Mouse (Mus musculus) fibroblast of lung, adult 2 months (primary cell): ENCODE data around the gene Nod1.

Experiments used
- DNase-seq: peaks from one replicate; pipeline ENCODE4 v3.0.0-alpha.2; 2011; ENCODE audit warnings: low read depth

Nod1 gene

DNA sequence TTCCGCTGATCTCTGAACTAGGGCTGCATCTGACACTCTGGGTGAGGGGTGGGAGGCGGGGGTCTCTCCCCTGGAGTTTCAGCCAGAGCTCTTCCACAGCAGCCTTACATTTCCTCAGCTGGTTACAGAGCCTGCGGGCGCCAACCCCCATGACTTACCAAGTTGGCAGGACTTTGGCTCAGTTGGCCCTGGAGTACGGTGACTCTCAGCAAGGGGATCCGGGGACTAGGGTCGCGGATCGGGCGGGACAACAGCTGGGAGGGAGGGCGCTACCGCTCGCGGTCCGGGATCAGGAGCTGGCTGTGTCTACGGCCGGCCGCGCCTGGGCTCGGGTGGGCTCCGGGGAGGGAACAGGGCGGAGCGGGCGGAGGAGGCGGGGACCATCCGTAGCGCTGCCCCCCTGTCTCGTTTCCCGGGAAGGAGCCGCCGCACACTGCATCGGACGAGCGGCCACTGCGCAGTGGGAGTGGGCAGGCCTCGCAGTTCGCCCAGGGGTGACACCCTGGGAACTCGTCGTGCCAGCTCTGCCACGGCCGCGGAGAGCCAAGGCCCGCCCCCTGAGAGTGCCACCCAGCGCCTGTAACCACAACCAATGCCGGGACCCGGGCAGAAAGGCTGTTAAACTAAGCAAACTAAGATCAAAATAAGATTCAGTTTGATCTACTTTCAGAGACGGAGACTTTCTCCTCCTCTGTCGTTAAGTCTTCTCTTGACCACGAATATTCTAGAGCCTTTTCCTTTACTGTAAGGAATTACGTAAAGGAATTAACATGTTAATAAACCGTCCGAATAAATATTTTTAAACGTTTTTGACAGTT lies at the start of gene Nod1:
Gene Nod1 (minus strand): TSS at position 502 of the 818 bp plus-strand sequence.
- DNase-seq = peak; percentile 59

GRCm38 (mm10) chr6:55021806-55022205 lies 49.4 kb upstream of the Nod1 start:
- DNase-seq = no peak

DNA sequence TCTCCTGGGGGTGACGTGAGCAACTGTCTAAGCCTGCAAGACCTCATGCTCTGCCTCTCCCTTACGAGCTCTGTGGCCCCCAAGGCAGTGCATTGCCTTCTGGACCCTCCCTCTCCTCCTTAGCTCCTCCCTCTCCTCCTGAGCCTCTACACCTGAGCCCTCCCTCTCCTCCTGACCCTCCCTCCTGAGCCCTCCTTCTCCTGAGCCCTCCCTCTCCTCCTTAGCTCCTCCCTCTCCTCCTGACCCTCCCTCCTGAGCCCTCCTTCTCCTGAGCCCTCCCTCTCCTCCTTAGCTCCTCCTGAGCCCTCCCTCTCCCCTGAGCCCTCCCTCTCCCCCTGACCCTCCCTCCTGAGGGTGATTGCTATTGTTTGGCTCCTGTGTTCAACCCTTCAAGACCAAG lies 46.0 kb upstream of the Nod1 start:
- no peak for DNase-seq

DNA sequence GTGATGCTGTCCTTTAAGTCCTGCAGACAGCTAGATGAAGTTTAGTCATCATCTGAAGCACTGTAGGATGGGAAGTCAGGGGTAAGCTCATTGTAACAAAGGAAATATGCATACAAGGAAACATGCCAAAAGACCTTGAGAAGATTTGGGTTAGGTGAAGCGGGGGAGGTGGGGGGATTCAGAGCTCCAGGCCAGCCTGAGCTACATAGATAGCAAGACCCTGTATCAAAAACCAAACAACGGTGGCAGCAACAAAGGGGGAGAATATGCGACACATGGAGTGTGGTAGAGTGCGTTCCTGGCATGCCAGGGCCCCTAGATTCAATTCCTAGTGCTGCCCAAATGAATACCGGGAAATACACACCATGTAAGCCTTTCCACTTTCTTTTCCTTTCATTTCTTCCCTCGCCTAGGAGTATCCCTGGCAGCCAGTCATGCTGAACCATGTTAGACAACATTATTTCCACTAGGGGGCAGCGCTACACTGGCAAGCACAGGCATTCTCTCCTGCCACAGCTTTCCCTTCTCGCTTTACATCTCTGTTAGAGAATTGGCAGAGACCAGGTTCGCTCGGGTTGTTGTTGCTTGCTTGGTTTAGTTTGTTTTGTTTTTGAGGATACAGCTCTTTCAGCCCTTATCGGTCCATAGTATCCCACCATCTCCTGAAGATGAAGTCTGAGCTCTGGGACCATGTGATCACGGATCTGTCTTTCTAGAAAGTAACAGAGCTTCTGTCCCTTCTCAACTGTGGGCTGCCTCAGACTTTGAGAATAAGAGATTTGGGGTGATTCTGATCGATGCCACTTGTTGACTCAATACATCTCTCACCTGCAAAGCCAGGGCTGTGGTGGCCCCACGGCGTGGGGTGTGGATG lies 44.5 kb upstream of the Nod1 start:
- DNase-seq = peak; percentile 66

DNA sequence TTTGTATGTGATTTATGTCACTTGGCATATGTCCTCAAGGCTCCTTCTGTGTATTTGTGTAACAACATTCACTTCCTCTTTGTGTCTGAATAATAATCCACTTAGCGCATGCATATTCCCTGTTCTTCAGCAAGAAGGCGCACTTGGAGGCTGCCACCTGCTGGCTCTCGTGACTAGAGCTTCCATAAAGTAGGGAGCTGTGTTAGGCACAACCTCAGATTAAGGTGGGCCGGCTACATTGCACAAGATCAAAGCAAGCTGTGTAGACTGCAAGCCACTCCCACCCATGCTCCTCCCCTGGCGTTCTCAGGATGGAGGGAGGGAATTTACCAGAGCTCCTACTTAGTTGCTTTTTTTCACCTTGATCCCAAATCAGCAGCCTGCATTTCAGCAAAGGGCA lies 43.8 kb upstream of the Nod1 start:
- DNase-seq = no peak

- no peak for DNase-seq
Observed at GRCm38 (mm10) chr6:55014184-55014583, 41.8 kb upstream of the Nod1 start.

GRCm38 (mm10) chr6:55012516-55012915 lies 40.1 kb upstream of the Nod1 start:
- no peak for DNase-seq

DNA sequence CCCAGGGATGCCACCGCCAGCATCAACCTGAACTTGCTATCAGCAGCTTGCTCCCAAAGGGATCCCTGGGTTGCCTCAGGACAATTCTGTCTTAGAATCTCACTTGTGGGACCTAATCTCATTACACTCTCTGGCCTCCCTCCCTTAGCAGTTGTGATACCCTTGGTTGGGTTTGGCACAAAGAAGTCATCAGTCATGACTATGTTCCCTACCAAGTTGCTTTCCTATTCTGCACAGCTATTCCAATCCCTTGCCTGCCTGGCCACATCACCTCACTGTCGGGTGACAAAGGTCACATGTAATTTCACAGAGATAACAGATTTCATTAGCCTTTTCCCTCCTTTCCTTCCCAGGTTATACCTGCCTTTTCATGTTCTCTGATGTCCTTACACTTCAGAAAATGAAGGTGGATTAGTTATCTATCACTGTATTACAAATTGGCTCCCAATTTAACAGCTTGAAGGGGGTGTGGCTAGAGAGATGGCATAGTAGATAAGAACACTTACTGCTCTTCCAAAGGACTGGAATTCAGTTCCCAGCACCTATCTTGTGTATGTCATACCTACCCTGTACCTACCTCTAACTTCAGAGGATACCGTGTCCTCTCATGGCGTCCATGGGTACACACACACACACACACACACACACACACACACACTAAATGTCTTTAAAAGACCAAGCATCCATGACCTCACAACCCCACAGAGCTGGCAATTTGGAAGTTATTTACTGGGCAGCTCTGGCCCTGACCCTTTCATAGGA lies 38.1 kb upstream of the Nod1 start:
- no peak for DNase-seq

DNA sequence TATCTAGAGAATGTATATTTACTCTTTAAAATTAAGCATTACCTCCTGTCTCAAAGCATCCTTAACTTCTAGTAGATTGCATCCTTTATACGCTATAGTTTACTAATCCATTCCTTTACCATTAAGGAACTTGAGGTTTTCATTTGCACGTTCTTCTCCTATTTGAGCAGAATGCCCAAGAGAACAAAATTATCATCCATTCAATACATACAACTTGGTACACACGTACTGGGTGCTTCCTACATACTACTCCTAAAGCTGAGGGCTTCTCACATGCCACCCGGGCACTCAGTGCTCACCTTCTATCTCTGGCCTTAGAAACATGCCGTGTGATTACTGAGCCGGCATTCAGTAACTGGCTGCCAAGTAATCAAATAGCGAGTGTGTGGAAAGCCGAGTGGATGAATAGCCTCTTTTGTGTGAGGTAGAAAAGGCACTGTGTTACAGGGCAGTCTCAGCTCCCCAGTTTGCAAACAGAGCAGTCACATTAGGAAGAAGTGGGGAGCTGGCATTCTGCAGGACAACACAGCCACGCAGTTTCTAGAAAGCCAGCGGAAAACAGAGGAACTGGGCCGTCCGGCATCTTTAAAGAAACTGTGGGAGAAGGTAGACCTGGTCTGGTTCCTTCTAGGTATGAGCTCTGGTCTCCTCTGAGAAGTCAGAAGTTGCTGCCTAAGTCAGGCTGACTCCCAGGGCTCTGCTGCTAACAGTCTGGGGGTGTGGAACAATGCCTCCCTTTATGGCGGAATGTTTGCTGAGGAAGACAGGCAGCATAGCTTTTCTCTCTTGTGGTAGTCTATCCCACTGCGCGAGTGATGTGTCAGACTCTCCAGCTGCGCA lies 37.2 kb upstream of the Nod1 start:
- peak; percentile 78 for DNase-seq

- DNase-seq = no peak
Observed at GRCm38 (mm10) chr6:55008401-55008800, 36.0 kb upstream of the Nod1 start.

DNA sequence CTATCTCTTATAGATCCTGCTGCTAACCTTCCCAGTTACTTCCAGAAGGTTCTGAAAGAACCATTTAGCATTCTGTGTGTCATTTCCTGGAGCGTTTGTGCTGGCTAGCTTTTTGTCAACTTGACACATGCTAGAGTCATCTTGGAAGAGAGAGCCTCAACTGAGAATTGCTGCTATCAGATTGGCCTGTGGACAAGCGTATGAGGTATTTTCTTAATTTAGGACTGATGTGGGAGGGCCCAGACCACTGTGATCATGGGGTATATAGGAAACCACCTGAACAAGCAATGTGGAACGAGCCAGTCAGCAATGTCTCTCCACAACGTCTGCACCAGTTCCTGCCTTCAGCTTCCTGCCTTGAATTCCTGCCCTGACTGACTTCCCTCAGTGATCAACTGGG lies 31.1 kb upstream of the Nod1 start:
- DNase-seq = no peak

GRCm38 (mm10) chr6:55002438-55002837 lies 30.0 kb upstream of the Nod1 start:
- no peak for DNase-seq

- no peak for DNase-seq
Observed at GRCm38 (mm10) chr6:55001320-55001719, 28.9 kb upstream of the Nod1 start.

DNA sequence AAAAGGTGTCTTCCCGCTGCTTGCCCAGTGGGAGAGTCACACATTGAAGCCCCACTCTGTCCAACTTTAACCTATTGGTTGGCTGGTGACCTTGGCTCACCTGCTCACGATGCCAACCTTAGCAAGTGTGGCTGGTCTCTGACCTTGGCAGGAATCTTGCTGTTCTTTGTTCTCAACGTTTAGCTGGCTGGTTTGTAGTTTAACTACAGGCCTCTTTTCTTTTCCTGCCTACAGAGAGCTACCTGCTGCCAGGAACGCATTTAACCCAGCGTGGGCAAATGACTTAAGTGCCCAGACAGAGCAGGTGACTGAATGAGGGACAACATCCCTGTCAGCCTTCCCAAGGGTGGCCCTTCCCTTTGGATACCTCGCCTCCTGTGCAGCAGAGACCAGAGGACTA lies 25.3 kb upstream of the Nod1 start:
- DNase-seq = no peak

GRCm38 (mm10) chr6:54996361-54996760 lies 23.9 kb upstream of the Nod1 start:
- DNase-seq = no peak

GRCm38 (mm10) chr6:54992734-54993260 lies 20.4 kb upstream of the Nod1 start, which contains the start of gene Ggct:
TSS of gene Ggct (minus strand) at chr6:54992950.
- DNase-seq = peak; percentile 97

- DNase-seq = no peak
Observed at GRCm38 (mm10) chr6:54992141-54992540, 19.7 kb upstream of the Nod1 start.

- no peak for DNase-seq
Observed at GRCm38 (mm10) chr6:54991189-54991588, 18.8 kb upstream of the Nod1 start.

DNA sequence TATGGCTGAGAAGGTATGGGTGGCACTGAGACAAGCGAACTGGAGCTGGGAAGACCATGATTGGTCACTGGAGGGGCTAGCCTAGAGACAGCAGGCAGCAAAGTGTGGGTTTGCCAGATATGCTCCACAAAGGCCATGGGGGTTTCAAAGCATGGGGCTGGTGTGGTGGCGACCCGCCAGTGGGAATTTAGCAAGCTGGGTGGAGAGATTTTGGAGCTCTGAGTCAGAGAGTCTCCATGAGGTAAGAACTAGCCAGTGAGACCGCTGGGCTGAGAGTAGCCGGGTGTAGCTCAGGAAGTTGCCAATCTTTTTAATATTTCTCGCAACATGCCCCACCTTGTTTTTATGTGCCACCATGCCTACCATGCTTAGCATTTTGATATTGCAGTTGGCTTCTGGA lies 15.7 kb upstream of the Nod1 start:
- DNase-seq = peak; percentile 57

DNA sequence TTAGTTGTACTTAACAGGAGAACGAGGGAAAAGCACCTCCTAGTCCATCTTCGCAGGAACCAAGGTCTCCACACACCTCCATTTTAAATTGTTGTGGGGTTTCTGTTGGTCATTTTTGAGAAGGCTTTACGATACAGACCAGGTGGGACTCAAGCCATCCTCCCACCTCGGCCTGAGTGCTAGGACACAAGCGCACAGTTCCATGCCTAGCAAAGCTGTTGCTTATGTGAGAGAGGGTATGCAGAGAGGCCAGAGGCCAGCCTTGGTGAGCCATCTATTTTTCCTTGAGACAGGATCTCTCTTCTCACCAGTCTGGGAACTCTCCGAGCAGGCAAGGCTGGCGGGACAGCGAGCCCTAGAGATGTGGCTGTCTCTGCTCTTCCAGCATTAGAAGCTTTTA lies 11.7 kb upstream of the Nod1 start:
- no peak for DNase-seq

GRCm38 (mm10) chr6:54983526-54984050 lies 11.2 kb upstream of the Nod1 start:
- no peak for DNase-seq
